29 mouse cellular contexts compared by ENCODE assay signal in genomic region chr9:71369202-71369601, GRCm38 (mm10).
"Had no signal": no experiment of that assay in that cellular context is flagged by ENCODE, and none has a peak within 500 bp of the region (broad histone marks: within the 10 kb centered on the region; RNA-seq: fewer than 3 reads in every experiment).

No protein-coding gene starts in this region.

- H3K27me3 ChIP-seq: heart, embryonic 12.5 days; intestine, embryonic 15.5 days; kidney, embryonic 15.5 days; liver, embryonic 13.5 days; liver, embryonic 15.5 days had no signal

- ATAC-seq: hindbrain, embryonic 16.5 days; inflammation-experienced regulatory T-cells, adult 6 months; intestine, embryonic 15.5 days; intestine, postnatal 0 days had no signal

- H3K9me3 ChIP-seq: heart, embryonic 10.5 days; hindbrain, embryonic 10.5 days; intestine, embryonic 15.5 days; kidney, embryonic 15.5 days; limb, embryonic 10.5 days; limb, embryonic 12.5 days; liver, embryonic 13.5 days; liver, embryonic 15.5 days had no signal

- H3K9ac ChIP-seq: heart, embryonic 12.5 days; hindbrain, embryonic 12.5 days; hindbrain, embryonic 14.5 days; intestine, embryonic 15.5 days; kidney, embryonic 15.5 days; limb, embryonic 12.5 days; liver, embryonic 13.5 days; liver, embryonic 15.5 days had no signal

- DNase-seq: gastrocnemius, adult 2 months; gastrocnemius, postnatal 10 days; gastrocnemius, postnatal 25 days; heart, adult 2 months; heart, postnatal 10 days; heart, postnatal 4 days; kidney, adult 2 months; kidney, adult 9 months; kidney, postnatal 14 days; kidney, postnatal 4 days; liver; liver, embryonic 13.5 days had no signal

- H3K4me3 ChIP-seq: gastrocnemius, adult 2 months; heart, adult 2 months; heart, embryonic 10.5 days; heart, embryonic 12.5 days; hindbrain, embryonic 10.5 days; hindbrain, embryonic 12.5 days; intestine, embryonic 15.5 days; kidney, embryonic 15.5 days; layer of hippocampus, adult 2 months; left cerebral cortex, adult 2 months; limb, embryonic 10.5 days; limb, embryonic 12.5 days; liver, embryonic 13.5 days; liver, embryonic 15.5 days had no signal

- H3K27ac ChIP-seq: gastrocnemius, adult 2 months; heart, adult 2 months; heart, embryonic 10.5 days; hindbrain, embryonic 10.5 days; hindbrain, embryonic 12.5 days; hindbrain, embryonic 14.5 days; intestine, embryonic 15.5 days; kidney, embryonic 15.5 days; kidney, postnatal 0 days; layer of hippocampus, adult 2 months; left cerebral cortex, adult 2 months; limb, embryonic 10.5 days; limb, embryonic 12.5 days; liver, embryonic 13.5 days; liver, embryonic 15.5 days had no signal

- H3K4me1 ChIP-seq: hindbrain, embryonic 12.5 days; limb, embryonic 10.5 days; liver, embryonic 13.5 days; liver, embryonic 15.5 days had no signal

- H3K36me3 ChIP-seq: heart, embryonic 10.5 days; heart, embryonic 12.5 days; hindbrain, embryonic 10.5 days; hindbrain, embryonic 12.5 days; intestine, embryonic 15.5 days; kidney, embryonic 15.5 days; limb, embryonic 10.5 days; limb, embryonic 12.5 days; liver, embryonic 13.5 days; liver, embryonic 15.5 days had no signal

- H3K4me2 ChIP-seq: heart, embryonic 12.5 days; hindbrain, embryonic 12.5 days; hindbrain, embryonic 14.5 days; intestine, embryonic 15.5 days; kidney, embryonic 15.5 days; limb, embryonic 12.5 days; liver, embryonic 11.5 days; liver, embryonic 13.5 days; liver, embryonic 15.5 days had no signal
